Mouse (Mus musculus) neural tube, embryonic 12.5 days (tissue): ENCODE data around the gene Slc47a1. TPM values are rescaled to one million over a fixed set of nuclear protein-coding genes. Genes with fewer than 3 reads are reported as not detected.
"Not testable (repeated sequence)": the region's sequence is repeated elsewhere in the genome, so short reads cannot be mapped to it uniquely, and the experiment has no call there.

Experiments
- ATAC-seq: fragments of 200-750 bp; cut with Nextera tagmentation; 2 replicates; pipeline ENCODE4 v1.8.0; 2017; ENCODE audit warnings: low read depth, mild to moderate bottlenecking, moderate TSS enrichment, moderate library complexity; ENCODE audit not compliant: low FRiP score
- H3K27ac ChIP-seq: fragments of 300-500 bp; sonication (generic); 2 replicates; pipeline ENCODE4 v1.5.1; 2016
- H3K27me3 ChIP-seq: fragments of 300-500 bp; sonication (generic); replicated peaks from 2 replicates; pipeline ENCODE4 v1.6.1; 2016; ENCODE audit warnings: mild to moderate bottlenecking
- H3K36me3 ChIP-seq: fragments of 300-500 bp; sonication (generic); 2 replicates; pipeline ENCODE4 v1.6.1; 2016; ENCODE audit warnings: mild to moderate bottlenecking
- H3K4me1 ChIP-seq: fragments of 300-500 bp; sonication (generic); 2 replicates; pipeline ENCODE4 v1.6.1; 2016
- H3K4me2 ChIP-seq: fragments of 300-500 bp; sonication (generic); replicated peaks from 2 replicates; pipeline ENCODE4 v1.6.1; 2016; ENCODE audit warnings: mild to moderate bottlenecking
- H3K4me3 ChIP-seq: fragments of 300-500 bp; sonication (generic); 2 replicates; pipeline ENCODE4 v1.5.1; 2016
- H3K9ac ChIP-seq: fragments of 300-500 bp; sonication (generic); 2 replicates; pipeline ENCODE4 v1.6.1; 2016; ENCODE audit warnings: mild to moderate bottlenecking
- H3K9me3 ChIP-seq: fragments of 300-500 bp; sonication (generic); 2 replicates; pipeline ENCODE4 v1.6.1; 2016; ENCODE audit warnings: mild to moderate bottlenecking
- WGBS: fragments of 180-500 bp; shearing (Covaris S2); methylation state at CpG from one replicate; pipeline ENCODE4 v1.1.7; 2016; 5-methylcytosine and 5-hydroxymethylcytosine counted together
- polyA plus RNA-seq: library from polyadenylated mRNA; unstranded; fragments of >200 nt; fragmentation: Nextera tagmentation; extraction: Ambion mirVana; gene quantifications from 2 replicates; pipeline ENCODE4 v1.2.1, GENCODE M21; 2016

Gene Slc47a1
- polyA plus RNA-seq, 1 experiment from 2014 or later = 0.06 TPM

- 97% methylated on average over 6 of the region's 10 CpGs for WGBS
- not testable (repeated sequence) for H3K4me1 ChIP-seq, H3K27me3 ChIP-seq, ATAC-seq, H3K36me3 ChIP-seq, H3K9ac ChIP-seq, H3K9me3 ChIP-seq, H3K4me2 ChIP-seq, H3K4me3 ChIP-seq, H3K27ac ChIP-seq
Measured at GRCm38 (mm10) chr11:61304535-61304934, 73.6 kb downstream of the Slc47a1 start.

GRCm38 (mm10) chr11:61300716-61301392, 77.3 kb downstream of the Slc47a1 start:
- Histone ChIP-seq H3K9me3 (peaks cover 8% of the 10 kb centered on the region; the same call in 1 of the 2 replicates), H3K36me3 (no peaks in the 10 kb centered on the region)
- WGBS = 23% methylated on average over 13 of the region's 16 CpGs

GRCm38 (mm10) chr11:61300205-61300604, 77.9 kb downstream of the Slc47a1 start:
- Histone ChIP-seq H3K4me3 (no peak overlapping the region), H3K27ac (no peak overlapping the region), H3K36me3 (no peaks in the 10 kb centered on the region), H3K9me3 (peaks cover 2% of the 10 kb centered on the region; the same call in 1 of the 2 replicates), H3K4me1 (peaks cover 8% of the 10 kb centered on the region), H3K27me3 (no peaks in the 10 kb centered on the region), H3K9ac (no peak overlapping the region), H3K4me2 (no peak overlapping the region)
- ATAC-seq = no peak
- WGBS = 60% methylated on average over 3 of the region's 3 CpGs

More at GRCm38 (mm10) chr11:61300716-61301392, 77.3 kb downstream of the Slc47a1 start:
- Histone ChIP-seq H3K27ac (no peak overlapping the region), H3K9ac (no peak overlapping the region), H3K4me1 (peaks cover 8% of the 10 kb centered on the region), H3K4me2 (peak overlapping the region; percentile 43), H3K4me3 (no peak overlapping the region), H3K27me3 (no peaks in the 10 kb centered on the region)
- no peak for ATAC-seq

- Histone ChIP-seq H3K4me1 (peaks cover 8% of the 10 kb centered on the region), H3K4me2 (no peak overlapping the region), H3K9me3 (no peaks in the 10 kb centered on the region), H3K27ac (no peak overlapping the region), H3K36me3 (no peaks in the 10 kb centered on the region), H3K4me3 (no peak overlapping the region), H3K27me3 (no peaks in the 10 kb centered on the region), H3K9ac (no peak overlapping the region)
- 78% methylated on average over 2 of the region's 2 CpGs for WGBS
- ATAC-seq = no peak
Measured at GRCm38 (mm10) chr11:61297901-61298300, 80.2 kb downstream of the Slc47a1 start.

- no peak overlapping the region for H3K4me3 ChIP-seq
Measured at GRCm38 (mm10) chr11:61297326-61297725, 80.8 kb downstream of the Slc47a1 start.

GRCm38 (mm10) chr11:61296556-61296955, 81.6 kb downstream of the Slc47a1 start:
- Histone ChIP-seq H3K9me3 (no peaks in the 10 kb centered on the region), H3K4me2 (no peak overlapping the region), H3K4me1 (peaks cover 8% of the 10 kb centered on the region), H3K9ac (no peak overlapping the region), H3K36me3 (no peaks in the 10 kb centered on the region), H3K27me3 (no peaks in the 10 kb centered on the region), H3K27ac (no peak overlapping the region), H3K4me3 (no peak overlapping the region)
- 52% methylated on average over 1 of the region's 1 CpGs for WGBS
- ATAC-seq = no peak

More at GRCm38 (mm10) chr11:61297326-61297725, 80.8 kb downstream of the Slc47a1 start:
- Histone ChIP-seq H3K4me1 (peaks cover 8% of the 10 kb centered on the region), H3K4me2 (no peak overlapping the region), H3K9ac (no peak overlapping the region), H3K27me3 (no peaks in the 10 kb centered on the region), H3K36me3 (no peaks in the 10 kb centered on the region), H3K9me3 (no peaks in the 10 kb centered on the region), H3K27ac (no peak overlapping the region)
- no peak for ATAC-seq
- 84% methylated on average over 2 of the region's 2 CpGs for WGBS

GRCm38 (mm10) chr11:61295556-61295955, 82.6 kb downstream of the Slc47a1 start:
- no peak overlapping the region for H3K27ac ChIP-seq
- peaks cover 3% of the 10 kb centered on the region for H3K4me1 ChIP-seq
- 91% methylated on average over 2 of the region's 2 CpGs for WGBS
- no peak overlapping the region for H3K4me3 ChIP-seq
- H3K4me2 ChIP-seq = no peak overlapping the region
- no peaks in the 10 kb centered on the region for H3K9me3 ChIP-seq
- H3K36me3 ChIP-seq = no peaks in the 10 kb centered on the region
- ATAC-seq = no peak
- H3K27me3 ChIP-seq = no peaks in the 10 kb centered on the region
- H3K9ac ChIP-seq = no peak overlapping the region

- no peaks in the 10 kb centered on the region for H3K4me1 ChIP-seq
- no peaks in the 10 kb centered on the region for H3K9me3 ChIP-seq
- no peaks in the 10 kb centered on the region for H3K27me3 ChIP-seq
- no peaks in the 10 kb centered on the region for H3K36me3 ChIP-seq
- H3K4me3 ChIP-seq = no peak overlapping the region
- 93% methylated on average over 3 of the region's 3 CpGs for WGBS
- no peak for ATAC-seq
- no peak overlapping the region for H3K4me2 ChIP-seq
- H3K27ac ChIP-seq = no peak overlapping the region
- no peak overlapping the region for H3K9ac ChIP-seq
Measured at GRCm38 (mm10) chr11:61294431-61294830, 83.7 kb downstream of the Slc47a1 start.

Other genes starting within 250 kb of the Slc47a1 start
- gene Usp22, start 203.3 kb downstream of the Slc47a1 start, polyA plus RNA-seq = 346 and 373 TPM in 2 replicates
- gene Aldh3a1, start 170.8 kb downstream of the Slc47a1 start, polyA plus RNA-seq = not detected in 2 replicates
- gene Aldh3a2, start 110.9 kb downstream of the Slc47a1 start, polyA plus RNA-seq = 23.0 and 26.5 TPM in 2 replicates
- not detected in 2 replicates for gene Slc47a2, start 35.5 kb downstream of the Slc47a1 start, polyA plus RNA-seq
- gene Rnf112, start 75.8 kb upstream of the Slc47a1 start, polyA plus RNA-seq = 8.9 and 9.2 TPM in 2 replicates
- gene Mfap4, start 107.1 kb upstream of the Slc47a1 start, polyA plus RNA-seq = 103 and 133 TPM in 2 replicates
- 93.7 and 95.6 TPM in 2 replicates for gene Mapk7, start 116.1 kb upstream of the Slc47a1 start, polyA plus RNA-seq
- 31.0 and 31.1 TPM in 2 replicates for gene B9d1, start 126.8 kb upstream of the Slc47a1 start, polyA plus RNA-seq
- gene Epn2, start 201.3 kb upstream of the Slc47a1 start, polyA plus RNA-seq = 40.6 and 43.8 TPM in 2 replicates